In the genomic region with DNA sequence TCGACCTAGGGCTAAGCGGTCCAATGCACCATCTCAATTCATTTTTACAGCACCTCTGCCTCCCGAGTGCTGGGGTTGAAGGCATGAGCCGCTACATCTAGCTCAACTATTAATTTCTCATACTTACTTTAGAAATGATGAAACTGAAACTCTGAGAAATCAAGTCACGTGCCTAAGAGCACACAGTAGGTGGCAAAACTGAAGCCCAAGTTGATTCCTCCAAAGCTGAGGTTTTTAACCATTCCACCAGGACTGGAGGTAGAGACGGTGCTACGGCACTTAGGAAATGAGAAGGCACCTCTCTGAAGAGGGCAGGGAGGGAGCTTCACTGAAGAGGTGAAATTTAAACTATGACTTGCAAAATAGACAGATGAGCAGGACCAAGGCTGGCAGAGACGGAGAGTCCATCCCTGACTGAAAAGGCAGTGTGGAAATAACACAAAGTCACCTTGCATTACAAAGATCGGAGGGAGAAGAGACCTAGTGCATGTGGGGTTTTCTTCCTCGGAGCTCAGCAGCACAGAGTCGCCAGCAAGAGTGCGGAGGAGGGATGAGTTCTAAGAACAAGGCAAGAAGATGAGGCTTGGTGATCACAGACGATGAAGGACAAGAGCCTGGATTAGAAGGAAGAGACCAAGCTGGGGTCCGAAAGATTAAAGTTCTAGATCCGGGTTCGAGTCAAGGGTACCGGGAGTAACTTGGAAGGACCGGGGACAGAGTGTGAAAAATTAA, we compare ENCODE assay signal across 8 mouse cellular contexts. TPM values are rescaled to one million over a fixed set of nuclear protein-coding genes. Genes with fewer than 3 reads are reported as not detected.
DNase-seq lines count a peak whose midpoint lies in the region; ATAC-seq and TF ChIP-seq lines count a peak whose summit lies in the region.

No protein-coding gene starts in this region.

- peaks cover 9% of the 10 kb centered on the region for H3K4me1 ChIP-seq in hindbrain, postnatal 0 days (ENCODE audit: insufficient read depth, low read length)
- H3K4me1 ChIP-seq in midbrain, embryonic 15.5 days = peaks cover 20% of the 10 kb centered on the region

- no peak for ATAC-seq in hindbrain, postnatal 0 days
- no peak for ATAC-seq in midbrain, embryonic 15.5 days (replicated peaks)

- peak overlapping the region; percentile 79 for H3K4me3 ChIP-seq in hindbrain, postnatal 0 days (ENCODE audit: low read length)
- peak overlapping the region; percentile 93 for H3K4me3 ChIP-seq in midbrain, embryonic 15.5 days

- no peak for TF ChIP-seq CTCF in hindbrain, postnatal 0 days (IDR thresholded peaks at IDR 0.05; ENCODE audit: low read depth)

- H3K4me2 ChIP-seq in hindbrain, postnatal 0 days (ENCODE audit: low read depth, low read length) = peak overlapping the region; percentile 95
- peak overlapping the region; percentile 79 for H3K4me2 ChIP-seq in midbrain, embryonic 15.5 days

- 0 out of 2 replicates have a peak, but pooled peaks cover 5% of the 10 kb centered on the region for H3K36me3 ChIP-seq in hindbrain, postnatal 0 days (ENCODE audit: insufficient read depth, low read length)
- no peaks in the 10 kb centered on the region for H3K36me3 ChIP-seq in midbrain, embryonic 15.5 days (replicated peaks)

- DNase-seq in cerebellum, adult 8-10 months = peak; percentile 27
- DNase-seq in cerebellum, adult 9-11 months = no peak
- DNase-seq in thymus, postnatal 14 days = peak; percentile 19
- no peak for DNase-seq in thymus, postnatal 0 days (ENCODE audit: low spot score)
- DNase-seq in hindbrain, postnatal 0 days (ENCODE audit: low spot score) = no peak
- DNase-seq in adrenal gland, adult 18-20 months (ENCODE audit: low spot score in 2 of 2) = no peak
- no peak for DNase-seq in left cerebral cortex, adult 8-10 months (ENCODE audit: low spot score in 2 of 2)

- peak overlapping the region; percentile 75 for H3K9ac ChIP-seq in hindbrain, postnatal 0 days (replicated peaks; ENCODE audit: low read length)
- peak overlapping the region; percentile 71 for H3K9ac ChIP-seq in midbrain, embryonic 15.5 days

- WGBS in hindbrain, postnatal 0 days = 34% methylated on average over 18 of the region's 18 CpGs
- 37% methylated on average over 18 of the region's 18 CpGs for WGBS in midbrain, embryonic 15.5 days

- no peaks in the 10 kb centered on the region for H3K27me3 ChIP-seq in hindbrain, postnatal 0 days (ENCODE audit: insufficient read depth, low read length)
- H3K27me3 ChIP-seq in midbrain, embryonic 15.5 days (replicated peaks) = no peaks in the 10 kb centered on the region

- H3K27ac ChIP-seq in hindbrain, postnatal 0 days = peak overlapping the region; percentile 68; the same call in 1 of the 2 replicates
- H3K27ac ChIP-seq in midbrain, embryonic 15.5 days = peak overlapping the region; percentile 77

- H3K9me3 ChIP-seq in hindbrain, postnatal 0 days (ENCODE audit: low read length) = no peaks in the 10 kb centered on the region
- no peaks in the 10 kb centered on the region for H3K9me3 ChIP-seq in midbrain, embryonic 15.5 days

RNA-seq across cellular contexts. Expression of gene Zfp691, which starts 0.9 kb away (rescaled TPM):
- polyA plus RNA-seq in thymus, postnatal 0 days (2015; fragmentation: Nextera tagmentation; extraction: Ambion mirVana) = 3.6 and 7.2 TPM in 2 replicates
- total RNA-seq in hindbrain, postnatal 0 days (2014; rRNA removed) = 4.6 and 198 TPM in 2 replicates
- polyA plus RNA-seq in hindbrain, postnatal 0 days (2015; fragmentation: Nextera tagmentation; extraction: Ambion mirVana) = 3.6 and 3.7 TPM in 2 replicates
- 7.1 and 7.7 TPM in 2 replicates for polyA plus RNA-seq in midbrain, embryonic 15.5 days (2015; fragmentation: Nextera tagmentation; extraction: Ambion mirVana)
- total RNA-seq in adrenal gland, adult 18-20 months (2021) = 10 to 100 TPM; 12.0 to 19.4 TPM
- 1 to 10 TPM; 6.6 to 7.9 (median 7.3) TPM for total RNA-seq in left cerebral cortex, adult 8-10 months (2022)

RNA-seq across cellular contexts. Expression of gene Ermap, which starts 16.7 kb away (rescaled TPM):
- polyA plus RNA-seq in thymus, postnatal 0 days (2015; fragmentation: Nextera tagmentation; extraction: Ambion mirVana) = 0.31 and 0.66 TPM in 2 replicates
- total RNA-seq in hindbrain, postnatal 0 days (2014; rRNA removed) = 0.18 and 0.37 TPM in 2 replicates
- polyA plus RNA-seq in hindbrain, postnatal 0 days (2015; fragmentation: Nextera tagmentation; extraction: Ambion mirVana) = 0.48 and 0.50 TPM in 2 replicates
- 1.3 and 1.4 TPM in 2 replicates for polyA plus RNA-seq in midbrain, embryonic 15.5 days (2015; fragmentation: Nextera tagmentation; extraction: Ambion mirVana)
- total RNA-seq in adrenal gland, adult 18-20 months (2021) = under 1 TPM; 0.06 to 0.10 TPM
- total RNA-seq in left cerebral cortex, adult 8-10 months (2022) = under 1 TPM; 0.53 to 0.98 (median 0.78) TPM

RNA-seq across cellular contexts. Expression of gene Svbp, which starts 22.0 kb away (rescaled TPM):
- polyA plus RNA-seq in thymus, postnatal 0 days (2015; fragmentation: Nextera tagmentation; extraction: Ambion mirVana) = 136 TPM in 2 replicates
- total RNA-seq in hindbrain, postnatal 0 days (2014; rRNA removed) = 40.9 and 64.7 TPM in 2 replicates
- 175 and 179 TPM in 2 replicates for polyA plus RNA-seq in hindbrain, postnatal 0 days (2015; fragmentation: Nextera tagmentation; extraction: Ambion mirVana)
- polyA plus RNA-seq in midbrain, embryonic 15.5 days (2015; fragmentation: Nextera tagmentation; extraction: Ambion mirVana) = 237 and 238 TPM in 2 replicates
- total RNA-seq in adrenal gland, adult 18-20 months (2021) = 10 to 100 TPM; 13.8 to 17.0 TPM
- total RNA-seq in left cerebral cortex, adult 8-10 months (2022) = 10 to 100 TPM; 15.2 to 18.2 (median 16.4) TPM

RNA-seq across cellular contexts. Expression of gene Tmem269, which starts 44.9 kb away (rescaled TPM):
- 0.12 TPM in 1 of 2 replicates, not detected in the other for polyA plus RNA-seq in thymus, postnatal 0 days (2015; fragmentation: Nextera tagmentation; extraction: Ambion mirVana)
- 0.37 TPM in 1 of 2 replicates, not detected in the other for total RNA-seq in hindbrain, postnatal 0 days (2014; rRNA removed)
- polyA plus RNA-seq in hindbrain, postnatal 0 days (2015; fragmentation: Nextera tagmentation; extraction: Ambion mirVana) = 0.30 and 0.43 TPM in 2 replicates
- 0.26 and 0.27 TPM in 2 replicates for polyA plus RNA-seq in midbrain, embryonic 15.5 days (2015; fragmentation: Nextera tagmentation; extraction: Ambion mirVana)
- total RNA-seq in adrenal gland, adult 18-20 months (2021) = not detected
- total RNA-seq in left cerebral cortex, adult 8-10 months (2022) = under 1 TPM; 0.37 to 0.72 (median 0.55) TPM

RNA-seq across cellular contexts. Expression of gene AU022252, which starts 59.4 kb away (rescaled TPM):
- polyA plus RNA-seq in thymus, postnatal 0 days (2015; fragmentation: Nextera tagmentation; extraction: Ambion mirVana) = 21.6 and 22.2 TPM in 2 replicates
- total RNA-seq in hindbrain, postnatal 0 days (2014; rRNA removed) = 15.3 and 26.4 TPM in 2 replicates
- polyA plus RNA-seq in hindbrain, postnatal 0 days (2015; fragmentation: Nextera tagmentation; extraction: Ambion mirVana) = 19.8 and 20.5 TPM in 2 replicates
- 26.8 and 31.0 TPM in 2 replicates for polyA plus RNA-seq in midbrain, embryonic 15.5 days (2015; fragmentation: Nextera tagmentation; extraction: Ambion mirVana)
- 10 to 100 TPM; 22.8 to 33.3 TPM for total RNA-seq in adrenal gland, adult 18-20 months (2021)
- 10 to 100 TPM; 21.6 to 30.7 (median 28.2) TPM for total RNA-seq in left cerebral cortex, adult 8-10 months (2022)

Comparison
In these comparisons a context has a peak if more than half of its experiments do, and no peak if none do; other contexts are left out.
1. DNase-seq: peak in cerebellum, adult 8-10 months (single experiment) and thymus, postnatal 14 days (single experiment); none in cerebellum, adult 9-11 months (single experiment), thymus, postnatal 0 days (single experiment), hindbrain, postnatal 0 days (single experiment), adrenal gland, adult 18-20 months (0 of 2) and left cerebral cortex, adult 8-10 months (0 of 2).